ENCODE assay signal across 8 mouse cellular contexts in the genomic region with DNA sequence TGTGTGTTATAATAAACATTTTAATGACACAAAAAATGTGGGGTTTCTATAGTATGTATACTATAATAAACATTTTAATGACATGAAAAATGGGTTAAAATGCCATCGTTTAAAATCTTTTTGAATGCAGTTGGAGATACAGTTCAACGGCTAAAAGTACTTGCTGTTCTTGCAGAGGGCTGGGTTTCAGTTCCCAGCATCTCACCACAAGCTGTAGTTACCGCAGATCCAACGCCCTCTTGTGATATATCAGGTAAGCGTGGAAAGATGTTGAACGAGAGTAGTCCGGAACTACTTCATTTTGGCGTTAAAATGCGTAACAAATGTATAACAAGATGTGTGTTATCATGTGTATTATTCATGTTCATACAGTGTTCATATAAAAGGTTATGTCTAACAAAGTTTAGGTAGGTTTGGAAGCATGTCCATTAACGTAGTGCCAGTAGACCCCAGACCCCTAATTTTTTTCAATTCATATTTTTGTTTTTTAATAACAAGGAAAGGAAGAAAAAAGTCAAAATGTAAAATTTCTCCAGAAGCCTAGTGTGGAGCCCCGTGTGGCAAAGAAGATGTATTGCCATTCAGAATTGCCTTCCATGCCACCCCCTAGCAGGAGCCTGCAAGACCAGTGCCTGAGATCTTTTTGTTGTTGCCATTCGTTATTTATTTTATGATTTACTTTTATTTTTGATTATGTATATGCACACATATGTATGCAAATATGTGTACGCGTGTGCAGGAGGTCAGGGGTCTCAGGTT. TPM values are rescaled to one million over a fixed set of nuclear protein-coding genes. Genes with fewer than 3 reads are reported as not detected.
DNase-seq lines count a peak whose midpoint lies in the region; ATAC-seq lines count a peak whose summit lies in the region.

No protein-coding gene starts in this region.

- H3K27me3 ChIP-seq in neural tube, embryonic 11.5 days (ENCODE audit: control insufficient read depth, insufficient read depth, low read length) = no peaks in the 10 kb centered on the region
- H3K27me3 ChIP-seq in intestine, embryonic 15.5 days (replicated peaks) = no peaks in the 10 kb centered on the region
- no peaks in the 10 kb centered on the region for H3K27me3 ChIP-seq in neural tube, embryonic 15.5 days (replicated peaks)

- peaks cover 9% of the 10 kb centered on the region for H3K36me3 ChIP-seq in neural tube, embryonic 11.5 days (ENCODE audit: control insufficient read depth, insufficient read depth, low read length)
- H3K36me3 ChIP-seq in intestine, embryonic 15.5 days = peaks cover 15% of the 10 kb centered on the region
- peaks cover 13% of the 10 kb centered on the region for H3K36me3 ChIP-seq in neural tube, embryonic 15.5 days

- WGBS in neural tube, embryonic 11.5 days = 42% methylated on average over 14 of the region's 14 CpGs
- 38% methylated on average over 14 of the region's 14 CpGs for WGBS in intestine, embryonic 15.5 days
- 44% methylated on average over 14 of the region's 14 CpGs for whole genome bisulfite sequencing in neural tube, embryonic 15.5 days

- H3K4me3 ChIP-seq in neural tube, embryonic 11.5 days (ENCODE audit: low read depth, low read length) = peak overlapping the region; percentile 82
- H3K4me3 ChIP-seq in intestine, embryonic 15.5 days (replicated peaks) = peak overlapping the region; percentile 88; the same call in 1 of the 2 replicates
- peak overlapping the region; percentile 71 for H3K4me3 ChIP-seq in neural tube, embryonic 15.5 days (replicated peaks)

- no peaks in the 10 kb centered on the region for H3K9me3 ChIP-seq in neural tube, embryonic 11.5 days (ENCODE audit: control insufficient read depth, low read length)
- no peaks in the 10 kb centered on the region for H3K9me3 ChIP-seq in intestine, embryonic 15.5 days
- no peaks in the 10 kb centered on the region for H3K9me3 ChIP-seq in neural tube, embryonic 15.5 days (replicated peaks)

- no peak for DNase-seq in neural tube, embryonic 11.5 days (ENCODE audit: low spot score)
- no peak for DNase-seq in neural tube, embryonic 10.5 days (ENCODE audit: extremely low spot score, low spot score)
- DNase-seq in embryo, embryonic 10.5 days (ENCODE audit: low spot score) = peak; percentile 21
- DNase-seq in adrenal gland, adult 18-20 months (ENCODE audit: low spot score in 2 of 2) = no peak
- DNase-seq in cerebellum, adult 18-20 months = no peak
- DNase-seq in kidney, adult 18-20 months = no peak

- no peak overlapping the region for H3K27ac ChIP-seq in neural tube, embryonic 11.5 days (ENCODE audit: low read depth, low read length)
- H3K27ac ChIP-seq in intestine, embryonic 15.5 days = no peak overlapping the region
- no peak overlapping the region for H3K27ac ChIP-seq in neural tube, embryonic 15.5 days (replicated peaks)

- ATAC-seq in neural tube, embryonic 11.5 days (ENCODE audit: insufficient read depth, low FRiP score, low TSS enrichment) = no peak
- ATAC-seq in intestine, embryonic 15.5 days = no peak
- peak; percentile 8; the same call in 1 of the 2 replicates for ATAC-seq in neural tube, embryonic 15.5 days (ENCODE audit: low FRiP score)

- peak overlapping the region; percentile 38 for H3K4me2 ChIP-seq in neural tube, embryonic 11.5 days (ENCODE audit: low read depth)
- peak overlapping the region; percentile 81 for H3K4me2 ChIP-seq in intestine, embryonic 15.5 days (replicated peaks)
- H3K4me2 ChIP-seq in neural tube, embryonic 15.5 days = peak overlapping the region; percentile 84

- no peak overlapping the region for H3K9ac ChIP-seq in neural tube, embryonic 11.5 days (ENCODE audit: low read length)
- H3K9ac ChIP-seq in intestine, embryonic 15.5 days = no peak overlapping the region
- H3K9ac ChIP-seq in neural tube, embryonic 15.5 days (replicated peaks) = no peak overlapping the region

- peaks cover 3% of the 10 kb centered on the region; the same call in 1 of the 2 replicates for H3K4me1 ChIP-seq in neural tube, embryonic 11.5 days (ENCODE audit: control insufficient read depth, insufficient read depth, low read length)
- peaks cover 4% of the 10 kb centered on the region; the same call in 1 of the 2 replicates for H3K4me1 ChIP-seq in intestine, embryonic 15.5 days (replicated peaks)
- peaks cover 17% of the 10 kb centered on the region for H3K4me1 ChIP-seq in neural tube, embryonic 15.5 days

RNA-seq across cellular contexts. Expression of gene Zfp746, which starts 0.7 kb away (rescaled TPM):
- polyA plus RNA-seq in neural tube, embryonic 11.5 days (2014; fragmentation: Nextera tagmentation; extraction: Ambion mirVana) = 22.5 and 24.7 TPM in 2 replicates
- 15.1 and 15.6 TPM in 2 replicates for polyA plus RNA-seq in intestine, embryonic 15.5 days (2015; fragmentation: Nextera tagmentation; extraction: Ambion mirVana)
- polyA plus RNA-seq in neural tube, embryonic 15.5 days (2015; fragmentation: Nextera tagmentation; extraction: Ambion mirVana) = 19.4 and 21.9 TPM in 2 replicates
- 10 to 100 TPM; 22.8 to 25.6 TPM for total RNA-seq in adrenal gland, adult 18-20 months (2021)

RNA-seq across cellular contexts. Expression of gene Zfp777, which starts 38.4 kb away (rescaled TPM):
- polyA plus RNA-seq in neural tube, embryonic 11.5 days (2014; fragmentation: Nextera tagmentation; extraction: Ambion mirVana) = 8.6 and 10.6 TPM in 2 replicates
- polyA plus RNA-seq in intestine, embryonic 15.5 days (2015; fragmentation: Nextera tagmentation; extraction: Ambion mirVana) = 6.5 and 7.1 TPM in 2 replicates
- 13.4 and 14.8 TPM in 2 replicates for polyA plus RNA-seq in neural tube, embryonic 15.5 days (2015; fragmentation: Nextera tagmentation; extraction: Ambion mirVana)
- 10 to 100 TPM; 18.9 to 26.0 TPM for total RNA-seq in adrenal gland, adult 18-20 months (2021)
